ENCODE assay signal across 14 mouse cellular contexts in the genomic region with DNA sequence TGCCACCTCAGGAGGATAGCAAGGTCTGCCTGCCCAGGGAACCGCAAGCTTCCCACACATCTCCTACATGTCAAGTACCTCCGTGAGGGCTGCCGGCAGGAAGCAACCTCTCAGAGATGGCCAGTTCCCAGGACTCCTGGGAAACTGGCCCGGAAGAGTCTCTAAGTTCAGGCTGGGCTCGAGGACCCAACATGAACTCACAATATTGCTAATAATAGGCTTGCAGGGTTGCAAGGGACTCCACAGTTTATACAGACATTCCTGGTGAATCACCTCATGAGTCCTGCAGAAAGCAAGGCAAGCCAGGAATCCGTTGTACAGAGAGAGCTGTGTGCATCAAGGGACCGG. TPM values are rescaled to one million over a fixed set of nuclear protein-coding genes. Genes with fewer than 3 reads are reported as not detected.
A peak's percentile ranks its signal among the peaks of the same experiment; 100 is the strongest.
DNase-seq lines count a peak whose midpoint lies in the region; ATAC-seq and TF ChIP-seq lines count a peak whose summit lies in the region.
"Had no signal": no experiment of that assay in that cellular context is flagged by ENCODE, and none has a peak within 500 bp of the region (broad histone marks: within the 10 kb centered on the region; RNA-seq: fewer than 3 reads in every experiment).

No protein-coding gene starts in this region.

- TF ChIP-seq POLR2A in myocyte (IDR thresholded peaks at IDR 0.05; ENCODE audit: insufficient read length, low read depth): no peak

- H3K36me3 ChIP-seq in kidney, embryonic 16.5 days (ENCODE audit: insufficient read depth, low read length): 0 out of 2 replicates have a peak, but pooled peaks cover 2% of the 10 kb centered on the region
- H3K36me3 ChIP-seq in heart, embryonic 10.5 days: peaks cover 11% of the 10 kb centered on the region
- peaks cover 10% of the 10 kb centered on the region for H3K36me3 ChIP-seq in myocyte (ENCODE audit: control insufficient read depth, insufficient read depth)

- no peak for ATAC-seq in kidney, embryonic 16.5 days (ENCODE audit: low FRiP score, low TSS enrichment)

- peak; percentile 40 for DNase-seq in adrenal gland, postnatal 14 days
- DNase-seq in adrenal gland, postnatal 25 days: no peak
- no peak for DNase-seq in kidney, postnatal 25 days
- no peak for DNase-seq in heart, embryonic 10.5 days (ENCODE audit: low spot score)
- no peak for DNase-seq in MN1 (ENCODE audit: low spot score)
- DNase-seq in urinary bladder, postnatal 14 days (ENCODE audit: low spot score): no peak
- DNase-seq: spleen, adult 18-20 months had no signal

- H3K9me3 ChIP-seq in kidney, embryonic 16.5 days (ENCODE audit: low read length): no peaks in the 10 kb centered on the region
- H3K9me3 ChIP-seq in heart, embryonic 10.5 days: no peaks in the 10 kb centered on the region
- H3K9me3 ChIP-seq: neural tube, embryonic 13.5 days had no signal

- H3K79me2 ChIP-seq in myocyte (ENCODE audit: control insufficient read depth, insufficient read depth): peaks cover 76% of the 10 kb centered on the region

- WGBS in kidney, embryonic 16.5 days: 65% methylated on average over 7 of the region's 7 CpGs
- WGBS in heart, embryonic 10.5 days: 39% methylated on average over 7 of the region's 7 CpGs

- H3K9ac ChIP-seq in kidney, embryonic 16.5 days (replicated peaks; ENCODE audit: low read length): 0 out of 2 replicates have a peak overlapping the region, but pooled peaks have one; percentile 35
- H3K9ac ChIP-seq: neural tube, embryonic 13.5 days had no signal

- H3K27ac ChIP-seq in kidney, embryonic 16.5 days (ENCODE audit: low read length): peak overlapping the region; percentile 61
- H3K27ac ChIP-seq in heart, embryonic 10.5 days: peak overlapping the region; percentile 65; the same call in 1 of the 2 replicates
- H3K27ac ChIP-seq: neural tube, embryonic 13.5 days had no signal

- no peak overlapping the region for H3ac ChIP-seq in myocyte (ENCODE audit: control insufficient read depth, insufficient read length)

- no peaks in the 10 kb centered on the region for H3K27me3 ChIP-seq in kidney, embryonic 16.5 days (ENCODE audit: insufficient read depth, low read length)
- H3K27me3 ChIP-seq in heart, embryonic 10.5 days (ENCODE audit: insufficient read depth, poor library complexity, severe bottlenecking): no peaks in the 10 kb centered on the region
- no peaks in the 10 kb centered on the region for H3K27me3 ChIP-seq in myocyte (ENCODE audit: control insufficient read depth, insufficient read depth, insufficient read length)
- H3K27me3 ChIP-seq: neural tube, embryonic 13.5 days had no signal

- H3K4me3 ChIP-seq in kidney, embryonic 16.5 days (ENCODE audit: low read length): no peak overlapping the region
- H3K4me3 ChIP-seq in heart, embryonic 10.5 days: 0 out of 2 replicates have a peak overlapping the region, but pooled peaks have one; percentile 12
- H3K4me3 ChIP-seq in myocyte: no peak overlapping the region
- H3K4me3 ChIP-seq: neural tube, embryonic 13.5 days had no signal

- no peak overlapping the region for H3K4me2 ChIP-seq in kidney, embryonic 16.5 days (replicated peaks; ENCODE audit: low read depth, low read length)
- peak overlapping the region; percentile 56 for H3K4me2 ChIP-seq in myocyte (ENCODE audit: low read depth)
- H3K4me2 ChIP-seq: neural tube, embryonic 13.5 days had no signal

- H3K4me1 ChIP-seq in kidney, embryonic 16.5 days (ENCODE audit: insufficient read depth, low read length): peaks cover 58% of the 10 kb centered on the region
- peaks cover 76% of the 10 kb centered on the region for H3K4me1 ChIP-seq in heart, embryonic 10.5 days

TF ChIP-seq in myocyte, 11 proteins besides CTCF, POLR2A, EP300 and RAD21:
- no peak for TF ChIP-seq MAX (IDR thresholded peaks at IDR 0.05; ENCODE audit: low read depth)
- TF ChIP-seq TCF3 (IDR thresholded peaks at IDR 0.05; ENCODE audit: insufficient read length, low read depth): no peak
- TF ChIP-seq MYOD1 (IDR thresholded peaks at IDR 0.05; ENCODE audit: control insufficient read depth in 1 of 3, insufficient read length in 2 of 3, low read depth in 2 of 3): no peak

RNA-seq across cellular contexts. Expression of gene Soga1, which starts 13.2 kb away (rescaled TPM):
- 31.9 and 33.5 TPM in 2 replicates for total RNA-seq in adrenal gland, postnatal 14 days (2021)
- total RNA-seq in adrenal gland, postnatal 25 days (2021): 45.8 and 49.1 TPM in 2 replicates
- 2.5 and 3.6 TPM in 2 replicates for polyA plus RNA-seq in kidney, embryonic 16.5 days (2015; fragmentation: Nextera tagmentation; extraction: Ambion mirVana)
- polyA plus RNA-seq in heart, embryonic 10.5 days (2016; fragmentation: Nextera tagmentation; extraction: Ambion mirVana): 2.2 and 3.9 TPM in 2 replicates
- polyA plus RNA-seq in myocyte (2012; fragmentation: generic; extraction: Trizol): 11.9 TPM

RNA-seq across cellular contexts. Expression of gene Tldc2, which starts 21.0 kb away (rescaled TPM):
- total RNA-seq in adrenal gland, postnatal 14 days (2021): not detected in 2 replicates
- total RNA-seq in adrenal gland, postnatal 25 days (2021): not detected in 2 replicates
- polyA plus RNA-seq in kidney, embryonic 16.5 days (2015; fragmentation: Nextera tagmentation; extraction: Ambion mirVana): 0.53 and 0.71 TPM in 2 replicates
- polyA plus RNA-seq in heart, embryonic 10.5 days (2016; fragmentation: Nextera tagmentation; extraction: Ambion mirVana): not detected in 2 replicates
- polyA plus RNA-seq in myocyte (2012; fragmentation: generic; extraction: Trizol): not detected
- total RNA-seq: left cerebral cortex, adult 18-20 months had no signal
- polyA plus RNA-seq: forebrain, embryonic 11.5 days; hindbrain, embryonic 11.5 days; macrophage; neural tube, embryonic 13.5 days had no signal

RNA-seq across cellular contexts. Expression of gene Dsn1, which starts 58.9 kb away (rescaled TPM):
- 8.3 and 9.2 TPM in 2 replicates for total RNA-seq in adrenal gland, postnatal 14 days (2021)
- 5.9 and 7.8 TPM in 2 replicates for total RNA-seq in adrenal gland, postnatal 25 days (2021)
- 37.9 and 40.2 TPM in 2 replicates for polyA plus RNA-seq in kidney, embryonic 16.5 days (2015; fragmentation: Nextera tagmentation; extraction: Ambion mirVana)
- 43.7 and 44.0 TPM in 2 replicates for polyA plus RNA-seq in heart, embryonic 10.5 days (2016; fragmentation: Nextera tagmentation; extraction: Ambion mirVana)
- polyA plus RNA-seq in myocyte (2012; fragmentation: generic; extraction: Trizol): 4.8 TPM
